21 mouse cellular contexts compared by ENCODE assay signal in the genomic region with DNA sequence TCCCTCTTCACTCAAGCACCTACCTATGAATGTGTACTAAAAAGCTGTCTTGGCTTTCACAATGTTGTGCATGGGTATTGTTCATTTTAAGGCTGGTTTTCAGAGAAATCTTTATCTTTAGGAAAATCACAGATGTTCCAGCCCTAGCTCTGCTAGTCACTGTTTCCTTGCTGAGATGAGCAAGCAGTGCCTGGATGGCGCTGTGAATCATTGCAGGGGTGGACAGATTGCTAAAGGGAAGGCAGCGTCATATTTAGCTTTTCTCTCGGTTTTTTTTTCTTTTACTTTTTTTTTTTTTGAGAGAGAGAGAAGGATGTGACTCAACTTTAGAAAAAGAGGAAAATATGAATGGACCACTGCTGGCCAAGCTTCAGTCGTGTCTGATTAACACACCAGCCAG.
A peak's percentile ranks its signal among the peaks of the same experiment; 100 is the strongest.
DNase-seq lines count a peak whose midpoint lies in the region.
"Had no signal": no experiment of that assay in that cellular context is flagged by ENCODE, and none has a peak within 500 bp of the region (broad histone marks: within the 10 kb centered on the region; RNA-seq: fewer than 3 reads in every experiment).

No protein-coding gene starts in this region.

- H3K4me3 ChIP-seq in midbrain, embryonic 10.5 days = no peak overlapping the region
- H3K4me3 ChIP-seq: erythroblast, embryonic 14.5 days; heart, embryonic 13.5 days; hindbrain, embryonic 13.5 days; limb, embryonic 15.5 days; neural tube, embryonic 13.5 days had no signal

- no peak overlapping the region for H3K27ac ChIP-seq in midbrain, embryonic 10.5 days (replicated peaks)
- H3K27ac ChIP-seq: heart, embryonic 13.5 days; hindbrain, embryonic 13.5 days; limb, embryonic 15.5 days; neural tube, embryonic 13.5 days had no signal

- no peaks in the 10 kb centered on the region for H3K27me3 ChIP-seq in midbrain, embryonic 10.5 days (ENCODE audit: low read depth, poor library complexity, severe bottlenecking)
- H3K27me3 ChIP-seq: heart, embryonic 13.5 days; hindbrain, embryonic 13.5 days; limb, embryonic 15.5 days; neural tube, embryonic 13.5 days had no signal

- H3K4me1 ChIP-seq in midbrain, embryonic 10.5 days = no peaks in the 10 kb centered on the region
- H3K4me1 ChIP-seq: heart, embryonic 13.5 days; hindbrain, embryonic 13.5 days; limb, embryonic 15.5 days; neural tube, embryonic 13.5 days had no signal

- DNase-seq in 416B (ENCODE audit: low read depth) = peak; percentile 7
- DNase-seq in brain, adult 2 months (ENCODE audit: low read depth, low spot score) = peak; percentile 91
- peak; percentile 37 to 65 for DNase-seq in left cerebral cortex, adult 18-20 months (ENCODE audit: low spot score in 2 of 2)
- peak; percentile 28 to 33 for DNase-seq in right cerebral cortex, postnatal 10 days (ENCODE audit: low spot score in 2 of 2)
- DNase-seq in cerebellum, adult 11-12 months = no peak
- no peak for DNase-seq in midbrain, embryonic 10.5 days (ENCODE audit: low spot score)
- no peak for DNase-seq in cerebellum, postnatal 10 days
- no peak for DNase-seq in spleen, postnatal 10 days (ENCODE audit: low spot score in 2 of 2)
- DNase-seq: adrenal gland, postnatal 25 days; cerebellum, adult 18-20 months; gastrocnemius, postnatal 10 days; heart, adult 18-20 months; lung, postnatal 10 days; midbrain, embryonic 14.5 days; thymus, postnatal 36 days had no signal

- 84% methylated on average over 4 of the region's 4 CpGs for WGBS in midbrain, embryonic 10.5 days

- H3K9me3 ChIP-seq in midbrain, embryonic 10.5 days (replicated peaks) = no peaks in the 10 kb centered on the region
- H3K9me3 ChIP-seq: G1E; heart, embryonic 13.5 days; hindbrain, embryonic 13.5 days; limb, embryonic 15.5 days; neural tube, embryonic 13.5 days had no signal

- no peaks in the 10 kb centered on the region for H3K36me3 ChIP-seq in midbrain, embryonic 10.5 days
- H3K36me3 ChIP-seq: G1E; heart, embryonic 13.5 days; hindbrain, embryonic 13.5 days; limb, embryonic 15.5 days; neural tube, embryonic 13.5 days had no signal

Comparison
In these comparisons a context has a peak if more than half of its experiments do, and no peak if none do; other contexts are left out.
1. DNase-seq: peak in 416B (single experiment), brain, adult 2 months (single experiment), left cerebral cortex, adult 18-20 months (2 of 2) and right cerebral cortex, postnatal 10 days (2 of 2); none in cerebellum, adult 11-12 months (single experiment), midbrain, embryonic 10.5 days (single experiment), cerebellum, postnatal 10 days (0 of 2) and spleen, postnatal 10 days (0 of 2).